Mouse (Mus musculus) liver, adult 2 months (tissue): Measurements from ENCODE around the gene Actr2. TPM values are rescaled to one million over a fixed set of nuclear protein-coding genes. Genes with fewer than 3 reads are reported as not detected.
"Not testable (repeated sequence)": the region's sequence is repeated elsewhere in the genome, so short reads cannot be mapped to it uniquely, and the experiment has no call there.

Experiments
- DNase-seq: peaks from one replicate; pipeline ENCODE4 v3.0.0-alpha.2; 2011; ENCODE audit warnings: low read depth, low spot score; ENCODE audit errors: extremely low read depth
- H3K27ac ChIP-seq: fragments of 200-500 bp; replicated peaks from 2 replicates; pipeline ENCODE4 v1.5.1; 2012; ENCODE audit warnings: low read depth, mild to moderate bottlenecking, control low read depth, inconsistent platforms, low read length; ENCODE audit not compliant: insufficient read depth
- H3K27me3 ChIP-seq: fragments of 200-500 bp; 2 replicates; pipeline ENCODE4 v1.6.1; 2012; ENCODE audit warnings: mild to moderate bottlenecking, moderate library complexity, low read length, inconsistent platforms; ENCODE audit not compliant: control insufficient read depth, insufficient read depth
- H3K36me3 ChIP-seq: fragments of 200-500 bp; 2 replicates; pipeline ENCODE4 v1.6.1; 2012; ENCODE audit warnings: low read length, inconsistent platforms; ENCODE audit not compliant: control insufficient read depth, insufficient read depth
- H3K4me1 ChIP-seq: fragments of 200-500 bp; 2 replicates; pipeline ENCODE4 v1.6.1; 2011; ENCODE audit warnings: low read length; ENCODE audit not compliant: control insufficient read depth, insufficient read depth
- H3K4me3 ChIP-seq: fragments of 200-500 bp; 2 replicates; pipeline ENCODE4 v1.5.1; 2011; ENCODE audit warnings: low read depth, mild to moderate bottlenecking, control low read depth, low read length, moderate library complexity; ENCODE audit not compliant: insufficient read depth
- H3K79me2 ChIP-seq: fragments of 200-500 bp; 2 replicates; pipeline ENCODE4 v1.6.1; 2012; ENCODE audit warnings: inconsistent platforms, mild to moderate bottlenecking, low read length, moderate library complexity; ENCODE audit not compliant: control insufficient read depth, insufficient read depth
- H3K9ac ChIP-seq: fragments of 200-500 bp; 2 replicates; pipeline ENCODE4 v1.6.1; 2012; ENCODE audit warnings: low read depth, mild to moderate bottlenecking, control low read depth, inconsistent platforms, low read length
- CTCF ChIP-seq: fragments of 200-500 bp; IDR thresholded peaks from 2 replicates; pipeline ENCODE4 v1.5.1; 2011; ENCODE audit warnings: low read depth, low read length, control low read depth
- POLR2A ChIP-seq: fragments of 200-500 bp; IDR thresholded peaks from 2 replicates; pipeline ENCODE4 v1.6.1; 2011; ENCODE audit warnings: low read length, control low read depth; ENCODE audit not compliant: insufficient read depth; ENCODE audit errors: extremely low read depth
- WGBS: fragments of 180-500 bp; shearing (Covaris S2); methylation state at CpG from one replicate; pipeline ENCODE4 v1.1.7; 2018; 5-methylcytosine and 5-hydroxymethylcytosine counted together
- polyA plus RNA-seq: library from polyadenylated mRNA; depleted of rRNA; stranded (reverse); fragments of >200 nt; gene quantifications from 2 replicates; pipeline ENCODE4 v1.2.3, GENCODE M21; 2012
- total RNA-seq: library from RNA; depleted of rRNA; stranded (reverse); fragments of >200 nt; gene quantifications from 2 replicates; pipeline ENCODE4 v1.2.3, GENCODE M21; 2014

Gene Actr2
- total and polyA plus RNA-seq, 2 experiments = 16.6 to 67.3 TPM

GRCm38 (mm10) chr11:20138498-20139208, 25.9 kb upstream of the Actr2 start:
- no peak overlapping the region for H3K4me3 ChIP-seq
- 92% methylated on average over 6 of the region's 6 CpGs for WGBS
- no peak for DNase-seq
- H3K36me3 ChIP-seq = no peaks in the 10 kb centered on the region
- H3K4me1 ChIP-seq = 0 out of 2 replicates have a peak, but pooled peaks cover 1% of the 10 kb centered on the region
- H3K9ac ChIP-seq = no peak overlapping the region
- no peak overlapping the region for H3K27ac ChIP-seq
- H3K27me3 ChIP-seq = no peaks in the 10 kb centered on the region
- no peaks in the 10 kb centered on the region for H3K79me2 ChIP-seq
- TF ChIP-seq CTCF (no peak), POLR2A (no peak)

- WGBS = 86% methylated on average over 2 of the region's 2 CpGs
- Histone ChIP-seq H3K4me3 (no peak overlapping the region), H3K9ac (no peak overlapping the region), H3K27me3 (no peaks in the 10 kb centered on the region), H3K79me2 (no peaks in the 10 kb centered on the region), H3K4me1 (0 out of 2 replicates have a peak, but pooled peaks cover 1% of the 10 kb centered on the region), H3K27ac (no peak overlapping the region), H3K36me3 (no peaks in the 10 kb centered on the region)
- TF ChIP-seq CTCF = no peak
- no peak for TF ChIP-seq POLR2A
- DNase-seq = no peak
Measured at GRCm38 (mm10) chr11:20137872-20138271, 25.2 kb upstream of the Actr2 start.

- Histone ChIP-seq H3K4me1 (0 out of 2 replicates have a peak, but pooled peaks cover 1% of the 10 kb centered on the region), H3K4me3 (no peak overlapping the region), H3K27me3 (no peaks in the 10 kb centered on the region), H3K36me3 (no peaks in the 10 kb centered on the region), H3K9ac (no peak overlapping the region), H3K79me2 (no peaks in the 10 kb centered on the region), H3K27ac (no peak overlapping the region)
- WGBS = 30% methylated on average over 6 of the region's 6 CpGs
- TF ChIP-seq CTCF = no peak
- TF ChIP-seq POLR2A = no peak
- peak; percentile 55 for DNase-seq
Measured at GRCm38 (mm10) chr11:20136314-20136713, 23.6 kb upstream of the Actr2 start.

- not testable (repeated sequence) for H3K36me3 ChIP-seq, H3K27ac ChIP-seq, H3K27me3 ChIP-seq, DNase-seq, H3K9ac ChIP-seq, H3K4me1 ChIP-seq, H3K79me2 ChIP-seq, H3K4me3 ChIP-seq
- WGBS = 91% methylated on average over 3 of the region's 3 CpGs
Measured at GRCm38 (mm10) chr11:20134869-20135268, 22.2 kb upstream of the Actr2 start.

- Histone ChIP-seq H3K27me3 (no peaks in the 10 kb centered on the region), H3K36me3 (no peaks in the 10 kb centered on the region), H3K27ac (no peak overlapping the region), H3K4me3 (no peak overlapping the region), H3K79me2 (no peaks in the 10 kb centered on the region), H3K4me1 (0 out of 2 replicates have a peak, but pooled peaks cover 1% of the 10 kb centered on the region), H3K9ac (no peak overlapping the region)
- DNase-seq = no peak
- WGBS = 35% methylated on average over 1 of the region's 1 CpGs
- TF ChIP-seq POLR2A = no peak
- TF ChIP-seq CTCF = no peak
Measured at GRCm38 (mm10) chr11:20133721-20134120, 21.0 kb upstream of the Actr2 start.

- no peaks in the 10 kb centered on the region for H3K79me2 ChIP-seq
- TF ChIP-seq POLR2A (no peak), CTCF (peak; percentile 69)
- peak overlapping the region; percentile 43 for H3K9ac ChIP-seq
- no peaks in the 10 kb centered on the region for H3K36me3 ChIP-seq
- peak overlapping the region; percentile 36 for H3K4me3 ChIP-seq
- DNase-seq = peak; percentile 87
- 9% methylated on average over 12 of the region's 12 CpGs for WGBS
- H3K27ac ChIP-seq = peak overlapping the region; percentile 18
- 0 out of 2 replicates have a peak, but pooled peaks cover 1% of the 10 kb centered on the region for H3K4me1 ChIP-seq
- no peaks in the 10 kb centered on the region for H3K27me3 ChIP-seq
Measured at GRCm38 (mm10) chr11:20132955-20133562, 20.3 kb upstream of the Actr2 start.
